Mouse (Mus musculus) midbrain, embryonic 12.5 days (tissue): ENCODE measurements around the gene Ttll1. TPM values are rescaled to one million over a fixed set of nuclear protein-coding genes. Genes with fewer than 3 reads are reported as not detected.

Source experiments
- ATAC-seq: fragments of 200-750 bp; cut with Nextera tagmentation; 2 replicates; pipeline ENCODE4 v1.8.0; 2017; ENCODE audit warnings: low read depth, moderate TSS enrichment, moderate library complexity; ENCODE audit not compliant: low FRiP score
- H3K27ac ChIP-seq: fragments of 300-500 bp; sonication (generic); replicated peaks from 2 replicates; pipeline ENCODE4 v1.5.1; 2016; ENCODE audit warnings: mild to moderate bottlenecking
- H3K27me3 ChIP-seq: fragments of 300-500 bp; sonication (generic); 2 replicates; pipeline ENCODE4 v1.6.1; 2016; ENCODE audit warnings: mild to moderate bottlenecking
- H3K36me3 ChIP-seq: fragments of 300-500 bp; sonication (generic); 2 replicates; pipeline ENCODE4 v1.6.1; 2016
- H3K4me1 ChIP-seq: fragments of 300-500 bp; sonication (generic); 2 replicates; pipeline ENCODE4 v1.6.1; 2016
- H3K4me2 ChIP-seq: fragments of 300-500 bp; sonication (generic); replicated peaks from 2 replicates; pipeline ENCODE4 v1.6.1; 2016; ENCODE audit warnings: mild to moderate bottlenecking, moderate library complexity
- H3K4me3 ChIP-seq: fragments of 300-500 bp; sonication (generic); 2 replicates; pipeline ENCODE4 v1.5.1; 2016; ENCODE audit warnings: mild to moderate bottlenecking
- H3K9ac ChIP-seq: fragments of 300-500 bp; sonication (generic); replicated peaks from 2 replicates; pipeline ENCODE4 v1.6.1; 2016; ENCODE audit warnings: mild to moderate bottlenecking, moderate library complexity
- H3K9me3 ChIP-seq: fragments of 300-500 bp; sonication (generic); 2 replicates; pipeline ENCODE4 v1.6.1; 2016; ENCODE audit warnings: mild to moderate bottlenecking
- WGBS: fragments of 180-500 bp; shearing (Covaris S2); methylation state at CpG from one replicate; pipeline ENCODE4 v1.1.7; 2016; 5-methylcytosine and 5-hydroxymethylcytosine counted together
- polyA plus RNA-seq: library from polyadenylated mRNA; unstranded; fragments of >200 nt; fragmentation: Nextera tagmentation; extraction: Ambion mirVana; gene quantifications from 2 replicates; pipeline ENCODE4 v1.2.1, GENCODE M21; 2016

The Ttll1 gene
- 63.2 and 65.9 TPM in 2 replicates for polyA plus RNA-seq

DNA sequence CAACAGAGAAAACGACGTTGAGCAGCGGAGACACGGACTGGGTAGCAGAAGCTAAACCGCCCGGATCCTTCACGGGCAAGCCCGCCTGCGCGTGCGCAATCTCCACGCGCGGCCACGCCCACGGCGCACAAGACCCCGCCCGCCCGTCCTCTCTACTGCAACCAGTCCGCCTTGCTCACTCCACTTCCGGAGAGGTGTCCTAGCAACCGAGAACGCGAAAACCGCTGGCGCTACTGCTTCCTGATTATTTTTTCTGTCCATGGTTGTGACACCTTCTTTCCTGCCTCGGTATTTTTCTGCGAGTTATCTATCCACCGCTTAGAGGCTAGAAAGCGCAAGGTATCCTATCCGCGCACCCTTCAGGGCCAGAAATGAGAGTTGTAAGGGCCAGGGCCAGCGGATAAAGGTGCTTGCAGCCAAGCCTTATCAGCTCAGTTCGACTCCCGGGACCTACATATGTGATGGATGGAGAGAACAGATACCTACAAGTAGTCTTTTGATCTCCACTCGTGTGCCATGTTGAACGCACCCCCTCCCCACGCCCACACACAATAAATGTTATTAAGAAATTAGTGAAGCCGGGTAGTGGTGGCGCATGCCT lies at the start of gene Ttll1:
Ttll1 (minus strand) TSS at position 89 of the 601 bp plus-strand sequence.
- Histone ChIP-seq H3K9ac (peak within 1 kb of the TSS; percentile 69), H3K4me1 (peaks cover 9% of the 10 kb centered on the region), H3K4me3 (peak within 1 kb of the TSS; percentile 67), H3K36me3 (0 out of 2 replicates have a peak, but pooled peaks cover 4% of the 10 kb centered on the region), H3K4me2 (peak within 1 kb of the TSS; percentile 76), H3K27me3 (peaks cover 5% of the 10 kb centered on the region; the same call in 1 of the 2 replicates), H3K27ac (peak within 1 kb of the TSS; percentile 85), H3K9me3 (no peaks in the 10 kb centered on the region)
- WGBS, result 14% methylated on average over 41 of the region's 41 CpGs
- ATAC-seq, result peak; percentile 90

DNA sequence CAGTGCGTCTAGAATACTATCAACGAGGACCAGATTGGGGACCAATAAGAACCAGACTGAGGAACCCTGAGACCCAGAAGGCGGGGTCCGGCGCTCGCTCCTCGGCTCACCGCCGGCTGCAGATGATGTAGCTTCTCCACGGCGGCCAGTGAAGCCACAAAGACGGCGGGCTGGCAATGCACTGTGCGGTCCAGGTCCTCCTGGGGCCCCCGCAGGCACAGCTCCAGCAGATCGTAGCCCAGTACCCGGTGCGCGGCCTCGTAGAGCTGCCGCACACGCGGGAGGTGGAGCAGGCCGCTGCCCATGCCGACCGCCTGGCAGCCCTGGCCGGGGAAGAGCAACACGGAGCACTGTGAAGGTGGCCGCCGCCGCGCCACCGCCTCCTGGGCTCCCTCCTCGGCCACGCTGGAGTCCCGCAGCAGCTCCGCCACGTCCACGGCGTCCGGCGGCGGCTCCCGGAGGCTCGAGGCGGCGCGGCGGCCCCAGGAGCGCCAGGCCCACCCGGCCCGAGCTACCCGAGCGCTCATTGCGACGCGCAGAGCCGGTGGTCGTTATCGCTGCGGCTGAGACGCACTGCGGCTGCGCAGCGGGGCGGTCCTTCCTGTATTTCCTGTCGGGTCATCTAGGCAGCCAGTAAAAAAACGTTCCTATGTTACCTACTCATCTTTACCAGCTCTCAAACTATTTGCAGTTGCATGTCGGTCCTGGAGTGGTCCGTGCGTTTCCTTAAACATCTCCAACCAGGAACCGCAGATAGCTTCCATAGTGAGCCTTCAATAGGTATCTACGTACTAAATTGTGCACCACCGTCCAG lies 44.7 kb upstream of the Ttll1 start:
- WGBS, result under 1% methylated on average over 74 of the region's 74 CpGs
- H3K36me3 ChIP-seq, result peaks cover 9% of the 10 kb centered on the region
- ATAC-seq, result peak; percentile 88
- H3K27me3 ChIP-seq, result peaks cover 13% of the 10 kb centered on the region; the same call in 1 of the 2 replicates
- H3K4me1 ChIP-seq, result peaks cover 8% of the 10 kb centered on the region; the same call in 1 of the 2 replicates
- peak overlapping the region; percentile 92 for H3K27ac ChIP-seq
- H3K9ac ChIP-seq, result peak overlapping the region; percentile 95
- H3K4me3 ChIP-seq, result peak overlapping the region; percentile 74
- H3K4me2 ChIP-seq, result peak overlapping the region; percentile 76
- no peaks in the 10 kb centered on the region for H3K9me3 ChIP-seq

DNA sequence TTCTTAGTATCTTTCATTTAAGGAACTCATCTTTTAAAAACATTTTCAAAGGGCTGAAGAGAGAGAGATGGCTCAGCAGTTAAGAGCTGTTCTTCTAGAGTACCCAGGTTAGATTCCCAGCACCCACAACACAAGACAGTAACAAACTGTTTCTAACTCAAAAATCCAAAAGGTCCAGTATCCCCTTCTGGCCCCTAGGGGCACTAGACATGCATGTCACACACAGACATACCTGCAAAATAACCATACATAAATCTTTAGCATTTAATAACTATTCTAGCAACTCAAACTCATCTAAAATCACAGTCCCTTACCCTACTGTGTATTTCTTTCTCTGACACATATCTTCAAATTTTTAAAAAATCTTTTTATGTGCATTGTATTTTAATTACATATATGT lies 43.1 kb upstream of the Ttll1 start:
- Histone ChIP-seq H3K4me3 (no peak overlapping the region), H3K36me3 (peaks cover 24% of the 10 kb centered on the region), H3K4me1 (peaks cover 8% of the 10 kb centered on the region; the same call in 1 of the 2 replicates), H3K27me3 (peaks cover 13% of the 10 kb centered on the region; the same call in 1 of the 2 replicates), H3K9ac (no peak overlapping the region), H3K9me3 (no peaks in the 10 kb centered on the region), H3K4me2 (no peak overlapping the region), H3K27ac (no peak overlapping the region)
- no peak for ATAC-seq

DNA sequence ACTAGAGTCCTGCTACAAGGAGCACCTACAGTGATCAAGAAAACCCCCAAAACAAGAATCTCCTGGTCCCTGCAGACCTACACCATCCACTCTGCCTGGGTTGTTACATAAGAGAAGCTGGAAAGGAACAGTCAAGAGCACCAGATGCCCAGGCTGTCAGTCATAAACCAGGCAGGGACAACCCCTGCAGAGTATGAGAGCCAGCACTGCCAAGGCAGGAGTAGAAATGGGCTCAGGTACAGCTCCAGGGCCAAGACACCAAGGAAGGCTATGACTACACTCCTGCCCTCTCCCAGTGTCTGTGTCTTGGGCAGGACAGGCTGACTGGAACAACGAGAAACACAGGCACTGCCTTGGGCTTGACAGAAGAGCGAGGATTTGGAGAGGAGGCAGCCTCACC lies 39.4 kb upstream of the Ttll1 start:
- Histone ChIP-seq H3K4me2 (no peak overlapping the region), H3K9me3 (no peaks in the 10 kb centered on the region), H3K27me3 (no peaks in the 10 kb centered on the region), H3K4me1 (peaks cover 6% of the 10 kb centered on the region; the same call in 1 of the 2 replicates), H3K9ac (no peak overlapping the region), H3K4me3 (no peak overlapping the region), H3K27ac (no peak overlapping the region), H3K36me3 (peaks cover 61% of the 10 kb centered on the region)
- ATAC-seq, result no peak
- WGBS, result 89% methylated on average over 2 of the region's 2 CpGs

DNA sequence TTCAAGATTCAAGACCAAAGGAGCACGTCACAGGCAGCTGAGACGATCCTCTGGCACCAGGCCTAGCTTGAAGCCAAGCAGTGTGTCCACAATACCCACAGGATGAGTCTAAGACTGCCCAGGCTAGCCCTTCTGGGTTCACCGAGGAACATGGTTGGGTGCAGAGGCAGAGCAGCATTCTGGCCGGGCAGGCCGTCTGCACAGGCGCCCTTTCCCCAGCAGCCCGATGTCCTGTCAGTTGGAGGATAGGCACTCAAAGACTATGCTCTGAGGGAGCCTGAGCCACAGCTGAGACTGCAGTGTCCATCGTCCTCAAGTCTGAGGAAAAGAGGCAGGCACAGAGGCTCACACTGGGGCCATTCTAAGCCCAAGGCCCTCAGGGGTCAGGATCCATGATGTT lies 36.5 kb upstream of the Ttll1 start:
- no peak overlapping the region for H3K27ac ChIP-seq
- no peak overlapping the region for H3K4me3 ChIP-seq
- no peaks in the 10 kb centered on the region for H3K4me1 ChIP-seq
- H3K4me2 ChIP-seq, result no peak overlapping the region
- no peak for ATAC-seq
- H3K9ac ChIP-seq, result no peak overlapping the region
- WGBS, result 92% methylated on average over 8 of the region's 8 CpGs
- no peaks in the 10 kb centered on the region for H3K27me3 ChIP-seq
- H3K36me3 ChIP-seq, result peaks cover 62% of the 10 kb centered on the region
- H3K9me3 ChIP-seq, result no peaks in the 10 kb centered on the region

DNA sequence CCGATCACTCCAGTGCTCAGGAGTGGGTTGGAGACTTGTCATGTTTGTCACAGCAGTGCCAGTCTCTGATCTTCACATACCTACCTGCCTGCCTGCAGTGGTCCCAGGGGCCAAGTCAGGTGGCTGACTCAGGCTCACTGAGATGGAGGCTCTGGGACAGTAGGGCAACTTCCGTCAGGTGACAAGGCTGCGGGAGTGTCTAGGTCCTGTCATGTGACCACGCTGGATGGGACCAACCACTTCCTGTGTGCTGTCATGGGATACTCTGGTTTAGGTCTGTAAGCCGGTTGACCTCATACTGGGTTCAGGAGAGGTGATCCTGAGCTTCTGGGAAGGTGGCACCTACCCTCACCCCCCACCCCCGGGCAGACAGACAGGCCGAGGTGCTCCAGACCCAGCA lies 35.3 kb upstream of the Ttll1 start:
- 91% methylated on average over 7 of the region's 7 CpGs for WGBS

DNA sequence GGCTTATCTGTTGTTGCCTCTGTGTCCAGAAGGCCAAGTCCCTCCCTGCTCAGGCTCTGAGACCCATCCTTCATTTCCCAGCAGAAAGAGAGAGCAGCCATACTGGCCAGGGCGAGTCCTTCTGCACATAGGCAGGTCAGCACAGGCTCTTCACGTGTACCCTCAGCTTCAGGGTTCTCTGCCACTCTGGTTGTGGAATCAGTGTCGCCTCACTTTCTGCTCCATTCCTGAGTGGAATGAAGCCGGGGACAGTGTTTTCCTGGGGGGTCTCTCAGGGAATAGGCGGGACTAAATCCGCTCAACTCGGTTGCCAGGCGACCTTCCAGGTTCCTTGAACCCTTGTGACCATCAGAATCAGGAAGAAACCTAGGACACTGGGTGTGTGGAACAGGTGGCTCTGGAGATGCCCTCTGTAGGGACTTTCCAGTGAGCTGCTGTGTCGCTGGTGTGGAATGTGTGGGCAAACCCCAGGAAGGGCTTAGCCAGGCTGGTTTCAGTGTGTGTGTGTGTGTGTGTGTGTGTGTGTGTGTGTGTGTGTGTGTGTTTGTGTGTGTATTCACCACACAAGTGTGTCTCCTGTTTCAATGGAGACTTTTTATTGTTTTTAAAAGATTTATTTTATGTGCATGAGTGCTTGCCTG lies 31.1 kb upstream of the Ttll1 start:
- Histone ChIP-seq H3K9ac (no peak overlapping the region), H3K4me3 (no peak overlapping the region), H3K27me3 (no peaks in the 10 kb centered on the region), H3K36me3 (peaks cover 17% of the 10 kb centered on the region), H3K9me3 (no peaks in the 10 kb centered on the region), H3K4me2 (no peak overlapping the region), H3K4me1 (no peaks in the 10 kb centered on the region), H3K27ac (no peak overlapping the region)
- WGBS, result 82% methylated on average over 9 of the region's 9 CpGs
- no peak for ATAC-seq

More for the DNA sequence above, 35.3 kb upstream of the Ttll1 start:
- Histone ChIP-seq H3K9me3 (no peaks in the 10 kb centered on the region), H3K27me3 (no peaks in the 10 kb centered on the region), H3K36me3 (peaks cover 60% of the 10 kb centered on the region), H3K4me1 (no peaks in the 10 kb centered on the region), H3K27ac (no peak overlapping the region), H3K9ac (no peak overlapping the region), H3K4me3 (no peak overlapping the region), H3K4me2 (no peak overlapping the region)
- no peak for ATAC-seq

DNA sequence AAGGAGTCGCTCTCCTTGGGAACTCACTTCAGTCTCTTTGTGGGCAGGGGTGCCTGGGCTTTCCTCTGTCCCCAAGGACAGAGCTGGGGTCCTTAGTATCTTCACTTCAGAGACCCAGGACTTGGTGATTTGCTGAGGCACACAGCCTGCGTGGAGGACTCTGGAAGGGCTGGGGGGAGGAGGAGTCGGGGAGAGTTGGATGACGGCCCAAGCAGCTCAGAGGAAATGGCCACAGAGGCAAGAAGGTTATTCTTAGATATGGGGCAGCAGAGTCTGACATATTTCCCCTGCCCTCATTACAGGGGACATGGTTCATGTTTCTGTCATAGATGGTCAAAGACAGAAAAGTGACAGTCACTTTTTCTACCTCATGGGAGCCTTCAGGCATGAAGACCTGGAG lies 29.2 kb upstream of the Ttll1 start:
- Histone ChIP-seq H3K27me3 (no peaks in the 10 kb centered on the region), H3K36me3 (no peaks in the 10 kb centered on the region), H3K4me2 (no peak overlapping the region), H3K9ac (no peak overlapping the region), H3K4me3 (no peak overlapping the region), H3K4me1 (no peaks in the 10 kb centered on the region), H3K9me3 (no peaks in the 10 kb centered on the region), H3K27ac (no peak overlapping the region)
- no peak for ATAC-seq
- WGBS, result 86% methylated on average over 4 of the region's 4 CpGs

DNA sequence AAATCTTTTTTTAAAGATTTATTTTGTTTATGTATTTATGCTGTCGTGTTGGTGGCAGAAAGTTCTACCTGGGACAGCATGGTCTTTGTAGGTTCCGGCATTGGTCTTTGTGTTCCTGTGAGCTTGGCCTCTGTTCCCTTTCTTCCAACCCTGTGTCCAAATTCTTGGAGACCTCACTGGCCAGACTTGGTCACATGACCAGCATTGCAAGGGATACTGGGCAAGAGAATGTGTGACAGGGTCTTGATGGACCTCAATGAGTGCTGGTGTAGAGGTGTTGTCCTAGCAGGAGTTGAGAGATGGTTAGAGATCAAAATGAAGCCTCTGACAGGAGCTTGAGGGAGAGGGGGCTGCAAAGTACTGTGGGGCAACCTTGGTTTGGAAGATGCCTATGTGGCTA lies 28.2 kb upstream of the Ttll1 start:
- ATAC-seq, result no peak
- H3K9ac ChIP-seq, result no peak overlapping the region
- no peaks in the 10 kb centered on the region for H3K4me1 ChIP-seq
- no peaks in the 10 kb centered on the region for H3K9me3 ChIP-seq
- no peaks in the 10 kb centered on the region for H3K27me3 ChIP-seq
- H3K27ac ChIP-seq, result no peak overlapping the region
- 97% methylated on average over 2 of the region's 2 CpGs for WGBS
- no peak overlapping the region for H3K4me3 ChIP-seq
- H3K36me3 ChIP-seq, result no peaks in the 10 kb centered on the region
- H3K4me2 ChIP-seq, result no peak overlapping the region

DNA sequence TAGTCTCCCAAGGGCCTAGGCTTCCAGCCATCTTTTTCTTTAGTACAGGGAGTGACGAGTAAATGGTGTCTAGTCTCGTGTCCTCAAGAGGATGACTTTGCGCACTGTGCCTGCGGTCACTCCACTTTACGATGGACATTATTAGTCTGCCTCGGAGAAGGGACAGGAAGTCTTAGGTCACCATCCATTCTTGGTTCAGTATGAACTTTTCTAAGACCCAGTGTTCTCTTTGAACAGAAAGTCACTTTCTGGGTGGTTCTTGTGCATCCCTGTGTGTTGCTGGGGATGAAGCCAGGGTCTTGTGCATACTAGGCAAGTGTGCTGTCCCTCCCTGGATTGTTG lies 25.2 kb upstream of the Ttll1 start:
- H3K4me3 ChIP-seq, result no peak overlapping the region
- H3K27me3 ChIP-seq, result no peaks in the 10 kb centered on the region
- H3K4me1 ChIP-seq, result no peaks in the 10 kb centered on the region
- H3K9me3 ChIP-seq, result no peaks in the 10 kb centered on the region
- WGBS, result 93% methylated on average over 6 of the region's 6 CpGs
- no peaks in the 10 kb centered on the region for H3K36me3 ChIP-seq
- H3K9ac ChIP-seq, result no peak overlapping the region
- H3K27ac ChIP-seq, result no peak overlapping the region
- no peak overlapping the region for H3K4me2 ChIP-seq
- ATAC-seq, result no peak

DNA sequence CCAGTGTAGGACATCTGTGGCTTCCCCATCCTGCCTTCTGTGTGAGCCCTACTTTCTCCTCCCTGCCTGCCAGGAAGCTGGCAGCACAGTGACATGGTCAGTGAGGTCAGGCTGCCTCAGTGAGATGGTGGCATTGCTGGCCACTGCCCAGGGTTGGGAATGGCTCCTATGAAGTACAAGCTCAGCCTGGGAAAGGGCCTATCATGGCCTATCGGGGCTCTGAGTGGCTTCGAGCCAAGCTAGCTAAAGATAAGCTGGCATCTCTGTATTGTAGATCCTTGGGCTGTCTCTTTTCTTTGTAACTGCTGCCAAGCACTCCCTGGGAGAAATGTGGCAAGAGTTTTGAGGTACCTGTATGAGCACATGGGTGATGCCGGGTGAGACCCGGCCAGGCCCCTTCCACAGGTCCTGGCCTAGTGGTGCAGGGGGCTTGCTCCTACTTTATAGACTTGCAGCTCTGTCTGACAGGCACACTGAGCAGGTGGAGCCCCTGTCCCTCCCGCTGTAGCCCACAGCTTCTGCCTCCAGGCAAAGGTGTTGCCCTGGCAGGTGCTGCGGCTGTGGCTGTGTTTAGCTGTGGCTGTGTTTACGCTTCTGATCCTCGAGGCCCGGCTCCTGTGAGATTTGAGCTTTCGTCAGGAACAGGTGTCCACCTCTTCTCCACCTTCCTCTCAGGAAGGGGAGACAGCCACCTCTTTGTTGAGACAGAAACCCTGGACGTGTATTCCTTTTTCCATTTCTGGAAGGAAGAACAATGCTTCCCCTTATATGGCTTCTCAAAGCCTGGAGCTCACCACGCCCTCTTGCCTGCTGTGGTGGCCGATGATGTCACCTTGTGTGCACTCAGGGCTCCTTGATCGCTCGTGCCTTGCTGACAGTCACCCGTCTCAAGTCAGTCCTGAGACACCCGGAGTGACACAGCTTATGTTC lies 24.5 kb upstream of the Ttll1 start:
- Histone ChIP-seq H3K27ac (no peak overlapping the region), H3K4me2 (no peak overlapping the region), H3K36me3 (no peaks in the 10 kb centered on the region), H3K9me3 (no peaks in the 10 kb centered on the region), H3K4me3 (no peak overlapping the region), H3K27me3 (peaks cover 4% of the 10 kb centered on the region; the same call in 1 of the 2 replicates), H3K9ac (no peak overlapping the region), H3K4me1 (no peaks in the 10 kb centered on the region)
- WGBS, result 85% methylated on average over 17 of the region's 17 CpGs
- no peak for ATAC-seq
